Mouse (Mus musculus) liver, postnatal 0 days (tissue): ENCODE measurements around the gene Ece1. TPM values are rescaled to one million over a fixed set of nuclear protein-coding genes. Genes with fewer than 3 reads are reported as not detected.

ENCODE experiments used
- ATAC-seq: fragments of 200-750 bp; cut with Nextera tagmentation; 2 replicates; pipeline ENCODE4 v1.8.0; 2017; ENCODE audit warnings: mild to moderate bottlenecking, moderate library complexity
- DNase-seq: peaks from one replicate; pipeline ENCODE4 v3.0.0-alpha.2; 2016
- H3K27ac ChIP-seq: fragments of 300-500 bp; sonication (generic); 2 replicates; pipeline ENCODE4 v1.5.1; 2014; ENCODE audit warnings: antibody characterized with exemption, moderate library complexity, mild to moderate bottlenecking, low read depth
- H3K27me3 ChIP-seq: fragments of 300-500 bp; sonication (generic); 2 replicates; pipeline ENCODE4 v1.6.1; 2014; ENCODE audit warnings: low read length, control low read depth, mixed read lengths; ENCODE audit not compliant: insufficient read depth
- H3K36me3 ChIP-seq: fragments of 300-500 bp; sonication (generic); replicated peaks from 2 replicates; pipeline ENCODE4 v1.6.1; 2014; ENCODE audit warnings: mild to moderate bottlenecking, control low read depth, low read length, moderate library complexity, mixed read lengths; ENCODE audit not compliant: insufficient read depth
- H3K4me1 ChIP-seq: fragments of 300-500 bp; sonication (generic); 2 replicates; pipeline ENCODE4 v1.6.1; 2014; ENCODE audit warnings: antibody characterized with exemption, mild to moderate bottlenecking, control low read depth; ENCODE audit not compliant: insufficient read depth
- H3K4me2 ChIP-seq: fragments of 300-500 bp; sonication (generic); 2 replicates; pipeline ENCODE4 v1.6.1; 2014; ENCODE audit warnings: low read depth, mild to moderate bottlenecking, low read length, moderate library complexity, mixed read lengths
- H3K4me3 ChIP-seq: fragments of 300-500 bp; sonication (generic); 2 replicates; pipeline ENCODE4 v1.5.1; 2014; ENCODE audit warnings: low read depth, low read length
- H3K9ac ChIP-seq: fragments of 300-500 bp; sonication (generic); replicated peaks from 2 replicates; pipeline ENCODE4 v1.6.1; 2014; ENCODE audit warnings: mild to moderate bottlenecking, moderate library complexity
- H3K9me3 ChIP-seq: fragments of 300-500 bp; sonication (generic); 2 replicates; pipeline ENCODE4 v1.6.1; 2016; ENCODE audit warnings: mild to moderate bottlenecking, control low read depth, low read length, mixed read lengths
- CTCF ChIP-seq: sonication (generic); IDR thresholded peaks from 2 replicates; pipeline ENCODE4 v1.5.1; 2016; ENCODE audit warnings: antibody characterized with exemption, low read depth
- EP300 ChIP-seq: IDR thresholded peaks from 2 replicates; pipeline ENCODE4 v1.6.1; 2016; ENCODE audit warnings: antibody characterized with exemption, low read depth, mild to moderate bottlenecking
- WGBS: fragments of 180-500 bp; shearing (Covaris S2); extraction: QIAGEN DNeasy Blood & Tissue Kit; methylation state at CpG from one replicate; pipeline ENCODE4 v1.1.7; 2014; ENCODE audit not compliant: insufficient replicate concordance; 5-methylcytosine and 5-hydroxymethylcytosine counted together
- polyA plus RNA-seq: library from polyadenylated mRNA; unstranded; fragments of >200 nt; fragmentation: Nextera tagmentation; extraction: Ambion mirVana; gene quantifications from 2 replicates; pipeline ENCODE4 v1.2.1, GENCODE M21; 2015

Gene Ece1
- polyA plus RNA-seq, 1 experiment from 2014 or later: 35.7 TPM

- H3K36me3 ChIP-seq: peaks cover 31% of the 10 kb centered on the region
- ATAC-seq: 0 out of 2 replicates have a peak, but pooled peaks have one; percentile 17
- H3K4me1 ChIP-seq: no peaks in the 10 kb centered on the region
- no peaks in the 10 kb centered on the region for H3K27me3 ChIP-seq
- H3K27ac ChIP-seq: no peak overlapping the region
- TF ChIP-seq EP300 (no peak), CTCF (no peak)
- no peak for DNase-seq
- H3K4me3 ChIP-seq: no peak overlapping the region
- H3K9ac ChIP-seq: no peak overlapping the region
- H3K4me2 ChIP-seq: no peak overlapping the region
- WGBS: 84% methylated on average over 15 of the region's 15 CpGs
- H3K9me3 ChIP-seq: no peaks in the 10 kb centered on the region
Observed at GRCm38 (mm10) chr4:138013723-138014479, 151.9 kb downstream of the Ece1 start.

Other genes with a start within 250 kb of the Ece1 start
- 12.8 and 15.6 TPM in 2 replicates for gene Rap1gap, start 197.5 kb upstream of the Ece1 start, polyA plus RNA-seq
- 14.7 and 18.7 TPM in 2 replicates for gene Alpl, start 65.9 kb upstream of the Ece1 start, polyA plus RNA-seq
- 5.8 and 5.9 TPM in 2 replicates for gene Eif4g3, start 130.8 kb downstream of the Ece1 start, polyA plus RNA-seq